Mouse (Mus musculus) embryonic fibroblast, embryonic 13.5 days (primary cell): ENCODE data around the gene Sema4b. TPM values are rescaled to one million over a fixed set of nuclear protein-coding genes. Genes with fewer than 3 reads are reported as not detected.

Experiments used
- H3K27ac ChIP-seq: 2 replicates; pipeline ENCODE4 v1.5.1; 2012; ENCODE audit warnings: low read length, control low read depth, inconsistent platforms; ENCODE audit not compliant: insufficient read depth
- H3K4me1 ChIP-seq: 2 replicates; pipeline ENCODE4 v1.6.1; 2011; ENCODE audit warnings: low read length; ENCODE audit not compliant: control insufficient read depth, insufficient read depth
- H3K4me3 ChIP-seq: 2 replicates; pipeline ENCODE4 v1.5.1; 2011; ENCODE audit warnings: mild to moderate bottlenecking, control low read depth, low read length; ENCODE audit not compliant: insufficient read depth
- CTCF ChIP-seq: IDR thresholded peaks from 2 replicates; pipeline ENCODE4 v1.5.1; 2011; ENCODE audit warnings: mild to moderate bottlenecking, control low read depth, low read length, moderate library complexity, borderline replicate concordance; ENCODE audit not compliant: insufficient read depth
- POLR2A ChIP-seq: IDR thresholded peaks from 2 replicates; pipeline ENCODE4 v1.6.1; 2011; ENCODE audit warnings: low read depth, mild to moderate bottlenecking, control low read depth, low read length, moderate library complexity
- polyA plus RNA-seq: library from polyadenylated mRNA; stranded (reverse); fragments of >200 nt; gene quantifications from 2 replicates; pipeline ENCODE4 v1.2.4, GENCODE M21; 2011; ENCODE audit warnings: low read depth; ENCODE audit not compliant: missing spikeins, insufficient read length

Gene Sema4b
- polyA plus RNA-seq, 1 experiment, result 6.4 TPM

DNA sequence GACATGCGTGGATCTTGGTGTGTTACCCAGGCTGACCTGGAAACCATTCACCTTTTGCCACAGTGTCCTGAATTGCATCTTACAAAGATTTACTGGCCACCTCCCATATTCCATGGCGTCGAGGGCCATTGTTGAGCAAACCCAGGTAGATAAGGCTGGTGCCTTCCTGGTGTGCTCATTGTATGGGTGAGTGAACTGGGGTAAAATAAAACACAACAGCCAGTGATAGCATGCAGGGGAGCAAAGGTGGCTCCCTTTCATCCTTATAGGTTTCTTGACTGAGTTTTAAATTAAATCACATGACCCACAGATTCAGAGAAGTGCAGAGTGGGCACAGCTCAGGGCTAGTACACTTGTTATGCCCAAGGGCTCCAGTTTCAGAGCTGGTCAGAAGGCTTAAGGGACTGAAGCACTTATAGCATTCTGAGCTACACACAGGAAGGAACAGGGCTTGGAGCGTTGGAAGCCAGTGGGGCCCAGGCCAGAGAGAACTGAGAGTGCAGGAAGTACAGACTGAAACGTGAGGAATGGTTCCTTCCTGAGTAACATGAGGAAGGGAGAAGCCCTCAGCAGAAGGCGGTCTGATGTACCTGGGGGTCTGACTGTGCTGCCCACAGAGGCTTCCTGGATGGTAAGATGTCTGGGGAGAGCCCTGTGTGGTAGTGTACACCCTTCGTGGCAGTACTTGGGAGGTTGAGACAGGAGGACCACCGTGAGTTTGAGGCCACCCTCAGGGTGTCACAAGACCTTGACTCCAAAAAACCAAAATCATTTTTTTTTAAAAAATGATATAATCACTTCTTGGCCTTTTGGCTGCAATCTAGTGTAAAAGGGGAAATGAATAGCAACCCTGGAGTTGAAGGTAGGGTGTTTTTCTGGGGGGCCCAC, 14.3 kb upstream of the Sema4b start:
- 0 out of 2 replicates have a peak, but pooled peaks cover 4% of the 10 kb centered on the region for H3K4me1 ChIP-seq
- H3K27ac ChIP-seq, result no peak overlapping the region
- TF ChIP-seq POLR2A (no peak), CTCF (no peak)

DNA sequence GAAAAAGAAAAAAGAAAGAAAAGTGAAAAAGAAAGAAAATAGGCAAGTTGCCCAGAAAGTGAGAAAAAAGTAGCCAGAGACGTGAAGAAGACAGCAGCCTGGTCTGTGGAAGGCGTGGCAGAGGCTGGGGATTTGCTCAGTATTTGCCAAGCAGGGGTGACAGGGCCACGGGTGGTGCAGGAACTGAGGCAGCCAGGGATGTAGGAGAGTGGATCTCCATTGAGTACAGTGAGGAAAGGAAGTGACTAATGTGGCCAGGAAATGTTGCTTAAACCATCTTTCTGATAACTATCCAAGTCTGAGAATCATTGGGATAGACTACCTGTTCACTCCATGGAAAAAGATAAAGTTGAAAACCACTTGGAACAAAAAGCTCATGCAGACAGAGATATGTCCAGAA, 10.5 kb upstream of the Sema4b start:
- Histone ChIP-seq H3K27ac (no peak overlapping the region), H3K4me1 (0 out of 2 replicates have a peak, but pooled peaks cover 4% of the 10 kb centered on the region)
- TF ChIP-seq POLR2A (no peak), CTCF (no peak)

More for the DNA sequence above, 14.3 kb upstream of the Sema4b start:
- H3K4me3 ChIP-seq, result no peak overlapping the region

DNA sequence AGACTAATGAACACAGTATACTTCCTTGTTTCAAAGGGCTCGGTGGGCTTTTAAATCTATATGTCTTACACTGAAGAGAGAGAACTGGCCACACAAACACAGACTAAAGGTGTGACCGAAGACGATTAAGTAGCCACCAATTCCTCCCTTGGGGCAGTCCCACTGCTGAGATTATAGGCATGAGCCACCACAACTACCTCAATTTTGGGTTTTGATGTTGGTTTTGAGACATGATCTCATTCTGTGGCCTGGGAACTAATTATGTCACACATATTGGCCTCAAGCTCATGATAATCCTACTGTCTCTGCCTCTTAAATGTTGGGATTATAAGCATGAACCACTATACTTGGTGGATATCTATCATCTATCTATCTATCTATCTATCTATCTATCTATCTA, 9.2 kb upstream of the Sema4b start:
- TF ChIP-seq CTCF (no peak), POLR2A (no peak)
- H3K4me3 ChIP-seq, result no peak overlapping the region
- H3K4me1 ChIP-seq, result no peaks in the 10 kb centered on the region
- no peak overlapping the region for H3K27ac ChIP-seq

More for the DNA sequence above, 10.5 kb upstream of the Sema4b start:
- no peak overlapping the region for H3K4me3 ChIP-seq

DNA sequence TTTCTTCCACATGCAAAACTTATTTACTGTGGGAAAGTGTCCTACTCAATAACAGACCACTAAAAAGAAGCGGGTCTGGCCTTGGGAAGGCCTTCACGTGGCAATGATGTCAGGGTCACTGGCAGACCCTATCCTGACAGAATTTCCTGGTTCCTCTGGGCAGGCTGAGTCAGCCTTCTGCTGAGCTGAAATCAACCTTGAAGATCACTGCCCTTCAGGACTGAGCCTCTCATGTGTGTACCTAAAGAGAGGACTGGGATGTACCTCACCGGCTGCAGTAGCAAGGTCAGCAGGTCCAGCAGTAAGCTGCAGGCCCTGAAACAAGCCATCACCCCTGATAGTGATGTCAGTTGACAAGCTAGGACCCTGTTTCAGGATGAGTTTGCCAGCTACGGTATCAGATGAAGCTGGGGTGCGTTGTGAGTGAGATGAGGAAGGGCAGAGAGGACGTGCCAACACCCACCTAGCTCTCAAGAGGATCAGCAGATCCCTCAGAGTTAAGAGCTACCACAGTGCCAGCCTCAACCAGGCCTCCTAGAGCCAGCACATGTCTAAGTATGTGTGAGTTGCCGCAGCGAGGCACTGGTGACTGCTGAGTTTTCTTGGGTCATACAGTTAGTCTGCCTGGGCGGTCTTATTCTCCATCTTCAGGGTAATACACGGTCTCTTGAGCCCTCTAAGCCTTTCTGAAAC, 8.5 kb upstream of the Sema4b start:
- H3K4me3 ChIP-seq, result no peak overlapping the region
- no peak overlapping the region for H3K27ac ChIP-seq
- TF ChIP-seq CTCF, result no peak
- no peak for TF ChIP-seq POLR2A
- H3K4me1 ChIP-seq, result no peaks in the 10 kb centered on the region

DNA sequence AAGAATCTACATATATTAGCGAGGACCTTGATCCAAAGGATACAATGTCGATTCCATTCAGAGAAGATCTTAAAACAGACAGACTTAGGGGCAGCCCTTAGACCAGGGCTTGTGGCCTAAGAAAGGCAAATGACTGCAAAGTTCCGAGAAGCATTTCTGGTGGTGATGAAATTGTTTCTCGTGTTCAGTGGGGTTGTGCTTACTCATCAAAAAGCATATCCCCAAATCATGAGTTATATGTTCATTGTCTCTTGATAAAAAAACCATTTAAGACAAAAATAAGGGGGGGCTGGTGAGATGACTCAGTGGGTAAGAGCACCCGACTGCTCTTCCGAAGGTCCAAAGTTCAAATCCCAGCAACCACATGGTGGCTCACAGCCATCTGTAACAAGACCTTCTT, 7.3 kb upstream of the Sema4b start:
- TF ChIP-seq POLR2A (no peak), CTCF (no peak)
- Histone ChIP-seq H3K4me3 (no peak overlapping the region), H3K4me1 (no peaks in the 10 kb centered on the region)

DNA sequence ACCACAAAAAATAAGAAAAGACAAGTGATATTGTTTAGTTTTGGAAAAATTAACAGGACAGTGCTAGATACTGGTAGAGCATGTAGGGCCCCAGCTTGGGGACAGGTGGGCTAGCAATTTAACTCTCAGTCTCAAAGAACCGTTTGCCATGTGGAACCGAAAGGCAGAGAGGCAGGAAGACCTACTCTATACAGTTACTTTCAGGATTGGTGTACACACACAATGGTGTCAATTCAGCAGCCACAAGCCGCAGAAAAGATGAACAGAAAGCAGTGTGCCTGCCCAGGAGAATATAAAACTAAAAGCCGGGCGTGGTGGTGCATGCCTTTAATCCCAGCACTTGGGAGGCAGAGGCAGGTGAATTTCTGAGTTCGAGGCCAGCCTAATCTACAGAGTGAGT, 6.9 kb upstream of the Sema4b start:
- no peak overlapping the region for H3K27ac ChIP-seq
- no peak for TF ChIP-seq POLR2A
- TF ChIP-seq CTCF, result no peak
- no peaks in the 10 kb centered on the region for H3K4me1 ChIP-seq
- no peak overlapping the region for H3K4me3 ChIP-seq

More for the DNA sequence above, 7.3 kb upstream of the Sema4b start:
- H3K27ac ChIP-seq, result no peak overlapping the region

DNA sequence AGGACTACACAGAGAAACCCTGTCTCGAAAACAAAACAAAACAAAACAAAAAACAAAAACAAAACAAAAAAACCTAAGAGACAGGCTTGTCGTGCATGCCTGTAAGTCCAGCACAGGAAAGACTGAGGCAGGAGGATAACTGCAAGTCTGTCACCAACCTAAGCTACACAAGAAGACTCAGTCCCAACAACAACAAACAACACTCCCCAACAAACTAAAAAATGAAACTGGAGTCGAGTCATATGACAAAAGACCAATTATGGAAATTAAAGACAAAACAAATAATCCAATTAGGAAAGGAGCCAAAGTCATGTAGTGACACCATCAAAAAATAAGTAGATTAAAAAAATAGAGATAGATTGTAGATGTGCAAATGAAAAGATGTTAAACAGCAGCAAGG, 6.4 kb upstream of the Sema4b start:
- no peak for TF ChIP-seq CTCF
- no peak for TF ChIP-seq POLR2A

DNA sequence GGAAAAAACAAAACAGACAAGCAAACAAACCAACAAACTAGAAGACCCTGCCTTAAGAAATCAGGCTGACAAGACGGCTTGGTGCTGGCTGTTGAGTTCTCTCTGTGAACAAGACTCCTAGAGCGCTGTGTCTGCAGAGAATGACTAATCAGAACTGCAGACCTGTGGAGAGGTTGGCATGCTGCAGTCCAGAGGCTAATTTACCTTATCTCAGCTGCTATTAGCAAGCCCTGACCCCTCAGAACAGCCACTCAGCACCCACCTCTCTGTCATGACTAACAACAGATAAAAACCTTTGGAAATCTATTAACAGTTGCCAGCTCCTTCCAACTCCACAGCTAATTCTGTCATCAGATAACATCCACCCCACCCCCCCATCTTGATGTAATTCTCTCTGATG, 5.6 kb upstream of the Sema4b start:
- Histone ChIP-seq H3K4me1 (no peaks in the 10 kb centered on the region), H3K4me3 (no peak overlapping the region), H3K27ac (no peak overlapping the region)
- TF ChIP-seq POLR2A (no peak), CTCF (no peak)

More for the DNA sequence above, 6.4 kb upstream of the Sema4b start:
- Histone ChIP-seq H3K27ac (no peak overlapping the region), H3K4me3 (no peak overlapping the region), H3K4me1 (no peaks in the 10 kb centered on the region)

DNA sequence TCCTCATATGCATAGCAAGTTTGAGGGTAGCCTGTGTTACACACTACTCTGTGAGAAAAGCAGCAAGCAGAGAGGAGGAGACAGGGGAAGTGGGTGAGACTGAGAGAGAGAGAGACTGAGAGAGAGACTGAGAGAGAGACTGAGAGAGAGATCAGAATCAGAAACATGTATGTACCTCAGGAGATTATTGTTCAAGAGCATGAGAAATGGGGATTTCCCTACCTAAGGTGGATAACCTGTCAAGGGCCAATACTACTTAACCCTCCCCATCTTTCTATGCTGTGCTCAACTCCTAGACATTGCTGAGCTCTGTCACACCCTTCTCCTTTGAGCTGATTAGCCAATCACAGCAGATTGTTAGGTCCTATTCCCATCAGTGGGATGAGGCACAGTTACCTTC, 4.5 kb upstream of the Sema4b start:
- Histone ChIP-seq H3K4me3 (no peak overlapping the region), H3K27ac (no peak overlapping the region), H3K4me1 (no peaks in the 10 kb centered on the region)
- TF ChIP-seq CTCF (no peak), POLR2A (no peak)

DNA sequence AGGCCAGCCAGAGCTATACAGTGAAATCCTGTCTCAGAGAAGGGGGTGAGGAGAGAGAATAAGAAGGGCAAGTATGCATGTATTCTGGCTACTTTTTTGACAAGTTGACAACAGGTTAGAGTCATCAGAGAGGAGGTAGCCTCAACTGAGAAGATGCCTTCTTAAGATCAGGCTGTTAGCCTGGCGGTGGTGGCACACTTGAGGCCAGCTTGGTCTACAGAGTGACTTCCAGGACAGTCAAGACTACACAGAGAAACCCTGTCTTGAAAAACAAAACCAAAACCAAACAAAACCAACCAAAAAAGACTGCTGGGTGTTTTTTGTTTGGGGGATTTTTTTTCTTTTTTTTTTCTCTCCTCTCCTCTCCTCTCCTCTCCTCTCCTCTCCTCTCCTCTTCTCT, 3.2 kb upstream of the Sema4b start:
- Histone ChIP-seq H3K4me1 (no peaks in the 10 kb centered on the region), H3K27ac (no peak overlapping the region), H3K4me3 (no peak overlapping the region)
- TF ChIP-seq POLR2A, result no peak
- TF ChIP-seq CTCF, result no peak
